13 mouse cellular contexts compared by ENCODE assay signal in genomic region chr17:87332142-87332815, GRCm38 (mm10). TPM values are rescaled to one million over a fixed set of nuclear protein-coding genes. Genes with fewer than 3 reads are reported as not detected.
DNase-seq lines count a peak whose midpoint lies in the region; ATAC-seq lines count a peak whose summit lies in the region.
"Had no signal": no experiment of that assay in that cellular context is flagged by ENCODE, and none has a peak within 500 bp of the region (broad histone marks: within the 10 kb centered on the region; RNA-seq: fewer than 3 reads in every experiment).

No protein-coding gene starts in this region.

- peak overlapping the region; percentile 1; the same call in 1 of the 2 replicates for H3K4me3 ChIP-seq in hindbrain, embryonic 10.5 days
- H3K4me3 ChIP-seq in hindbrain, embryonic 11.5 days (ENCODE audit: low read depth, low read length), result no peak overlapping the region
- H3K4me3 ChIP-seq in forebrain, embryonic 15.5 days, result no peak overlapping the region
- no peak overlapping the region for H3K4me3 ChIP-seq in midbrain, embryonic 16.5 days (ENCODE audit: low read depth, low read length)
- no peak overlapping the region for H3K4me3 ChIP-seq in kidney, embryonic 15.5 days (replicated peaks)
- H3K4me3 ChIP-seq: heart, embryonic 12.5 days; limb, embryonic 15.5 days; stomach, embryonic 15.5 days had no signal

- H3K27me3 ChIP-seq in hindbrain, embryonic 10.5 days (ENCODE audit: insufficient read depth, poor library complexity, severe bottlenecking), result peaks cover 27% of the 10 kb centered on the region
- H3K27me3 ChIP-seq in hindbrain, embryonic 11.5 days (ENCODE audit: control insufficient read depth, insufficient read depth, low read length), result no peaks in the 10 kb centered on the region
- H3K27me3 ChIP-seq in forebrain, embryonic 15.5 days, result no peaks in the 10 kb centered on the region
- H3K27me3 ChIP-seq in midbrain, embryonic 16.5 days (ENCODE audit: control insufficient read depth, insufficient read depth, low read depth, low read length), result no peaks in the 10 kb centered on the region
- peaks cover 7% of the 10 kb centered on the region for H3K27me3 ChIP-seq in kidney, embryonic 15.5 days
- H3K27me3 ChIP-seq: limb, embryonic 15.5 days; stomach, embryonic 15.5 days had no signal

- peak overlapping the region; percentile 82 for H3K27ac ChIP-seq in hindbrain, embryonic 10.5 days
- no peak overlapping the region for H3K27ac ChIP-seq in hindbrain, embryonic 11.5 days (ENCODE audit: low read depth, low read length)
- peak overlapping the region; percentile 29; the same call in 1 of the 2 replicates for H3K27ac ChIP-seq in forebrain, embryonic 15.5 days (replicated peaks)
- H3K27ac ChIP-seq in midbrain, embryonic 16.5 days (ENCODE audit: low read length), result peak overlapping the region; percentile 85
- no peak overlapping the region for H3K27ac ChIP-seq in kidney, embryonic 15.5 days

- ATAC-seq in hindbrain, embryonic 11.5 days (ENCODE audit: low FRiP score), result no peak
- ATAC-seq in forebrain, embryonic 15.5 days (replicated peaks), result no peak; the same call in 1 of the 2 replicates
- ATAC-seq in midbrain, embryonic 16.5 days, result peak; percentile 26
- no peak for ATAC-seq in kidney, embryonic 15.5 days (replicated peaks; ENCODE audit: low FRiP score)
- ATAC-seq in inflammation-experienced regulatory T-cells, adult 6 months, result no peak

- H3K9me3 ChIP-seq in hindbrain, embryonic 10.5 days, result no peaks in the 10 kb centered on the region
- H3K9me3 ChIP-seq in hindbrain, embryonic 11.5 days (ENCODE audit: control insufficient read depth, low read length), result no peaks in the 10 kb centered on the region
- H3K9me3 ChIP-seq in forebrain, embryonic 15.5 days, result no peaks in the 10 kb centered on the region
- H3K9me3 ChIP-seq in midbrain, embryonic 16.5 days (replicated peaks; ENCODE audit: control insufficient read depth, low read length, poor library complexity, severe bottlenecking), result no peaks in the 10 kb centered on the region
- no peaks in the 10 kb centered on the region for H3K9me3 ChIP-seq in kidney, embryonic 15.5 days (replicated peaks)
- H3K9me3 ChIP-seq: heart, embryonic 12.5 days; limb, embryonic 15.5 days; stomach, embryonic 15.5 days had no signal

- DNase-seq in hindbrain, embryonic 10.5 days (ENCODE audit: low spot score), result no peak
- DNase-seq in hindbrain, embryonic 11.5 days (ENCODE audit: low spot score), result no peak
- peak; percentile 38 to 64 for DNase-seq in cerebellum, postnatal 25 days
- no peak for DNase-seq in yolk sac, embryonic 10.5 days (ENCODE audit: low spot score)
- DNase-seq: adrenal gland, postnatal 10 days; kidney, adult 11 months had no signal

- 62% methylated on average over 9 of the region's 9 CpGs for WGBS in hindbrain, embryonic 10.5 days
- WGBS in hindbrain, embryonic 11.5 days, result 58% methylated on average over 9 of the region's 9 CpGs
- 71% methylated on average over 9 of the region's 9 CpGs for WGBS in forebrain, embryonic 15.5 days
- WGBS in midbrain, embryonic 16.5 days, result 50% methylated on average over 9 of the region's 9 CpGs
- 53% methylated on average over 9 of the region's 9 CpGs for WGBS in kidney, embryonic 15.5 days

- H3K4me1 ChIP-seq in hindbrain, embryonic 10.5 days (replicated peaks), result peaks cover 63% of the 10 kb centered on the region
- H3K4me1 ChIP-seq in hindbrain, embryonic 11.5 days (replicated peaks; ENCODE audit: control insufficient read depth, insufficient read depth, low read length), result peaks cover 23% of the 10 kb centered on the region
- H3K4me1 ChIP-seq in forebrain, embryonic 15.5 days, result peaks cover 43% of the 10 kb centered on the region
- peaks cover 39% of the 10 kb centered on the region for H3K4me1 ChIP-seq in midbrain, embryonic 16.5 days (ENCODE audit: control insufficient read depth, insufficient read depth, low read length)
- peaks cover 42% of the 10 kb centered on the region for H3K4me1 ChIP-seq in kidney, embryonic 15.5 days

- no peak overlapping the region; the same call in 1 of the 2 replicates for H3K4me2 ChIP-seq in hindbrain, embryonic 11.5 days (replicated peaks; ENCODE audit: low read depth, low read length)
- 0 out of 2 replicates have a peak overlapping the region, but pooled peaks have one; percentile 8 for H3K4me2 ChIP-seq in forebrain, embryonic 15.5 days (replicated peaks)
- H3K4me2 ChIP-seq in midbrain, embryonic 16.5 days (ENCODE audit: low read length), result peak overlapping the region; percentile 41
- H3K4me2 ChIP-seq in kidney, embryonic 15.5 days, result no peak overlapping the region
- H3K4me2 ChIP-seq: heart, embryonic 12.5 days; limb, embryonic 15.5 days had no signal

- no peaks in the 10 kb centered on the region for H3K36me3 ChIP-seq in hindbrain, embryonic 10.5 days
- H3K36me3 ChIP-seq in hindbrain, embryonic 11.5 days (ENCODE audit: control insufficient read depth, insufficient read depth, low read length), result no peaks in the 10 kb centered on the region
- H3K36me3 ChIP-seq in forebrain, embryonic 15.5 days, result no peaks in the 10 kb centered on the region
- H3K36me3 ChIP-seq in midbrain, embryonic 16.5 days (ENCODE audit: control insufficient read depth, insufficient read depth, low read length), result no peaks in the 10 kb centered on the region
- no peaks in the 10 kb centered on the region for H3K36me3 ChIP-seq in kidney, embryonic 15.5 days
- H3K36me3 ChIP-seq: heart, embryonic 12.5 days; limb, embryonic 15.5 days; stomach, embryonic 15.5 days had no signal

- no peak overlapping the region for H3K9ac ChIP-seq in hindbrain, embryonic 11.5 days (ENCODE audit: low read depth, low read length)
- H3K9ac ChIP-seq in forebrain, embryonic 15.5 days (replicated peaks), result no peak overlapping the region
- no peak overlapping the region for H3K9ac ChIP-seq in midbrain, embryonic 16.5 days (ENCODE audit: low read depth, low read length)
- no peak overlapping the region for H3K9ac ChIP-seq in kidney, embryonic 15.5 days
- H3K9ac ChIP-seq: heart, embryonic 12.5 days; limb, embryonic 15.5 days; stomach, embryonic 15.5 days had no signal

RNA-seq across cellular contexts. Expression of gene Ttc7, which starts 49.6 kb away (rescaled TPM):
- 4.7 and 4.8 TPM in 2 replicates for polyA plus RNA-seq in hindbrain, embryonic 10.5 days (2016; fragmentation: Nextera tagmentation; extraction: Ambion mirVana)
- 2.7 and 3.0 TPM in 2 replicates for polyA plus RNA-seq in hindbrain, embryonic 11.5 days (2014; fragmentation: Nextera tagmentation; extraction: Ambion mirVana)
- polyA plus RNA-seq in forebrain, embryonic 15.5 days (2015; fragmentation: Nextera tagmentation; extraction: Ambion mirVana), result 4.5 and 4.8 TPM in 2 replicates
- polyA plus RNA-seq in midbrain, embryonic 16.5 days (2015; fragmentation: Nextera tagmentation; extraction: Ambion mirVana), result 4.2 and 6.4 TPM in 2 replicates
- 7.7 and 8.1 TPM in 2 replicates for polyA plus RNA-seq in kidney, embryonic 15.5 days (2015; fragmentation: Nextera tagmentation; extraction: Ambion mirVana)
- polyA plus RNA-seq in inflammation-experienced regulatory T-cells, adult 6 months (2017; shearing (Covaris generic)), result 10 to 100 TPM; 16.9 to 22.6 (median 20.6) TPM

Comparison
In these comparisons a context has a peak if more than half of its experiments do, and no peak if none do; other contexts are left out.
1. H3K27ac ChIP-seq: peak in hindbrain, embryonic 10.5 days (single experiment), forebrain, embryonic 15.5 days (single experiment) and midbrain, embryonic 16.5 days (single experiment); none in hindbrain, embryonic 11.5 days (single experiment) and kidney, embryonic 15.5 days (single experiment).
2. DNase-seq: peak in cerebellum, postnatal 25 days (2 of 2); none in hindbrain, embryonic 10.5 days (single experiment), hindbrain, embryonic 11.5 days (single experiment) and yolk sac, embryonic 10.5 days (single experiment).
3. H3K4me2 ChIP-seq: peak in forebrain, embryonic 15.5 days (single experiment) and midbrain, embryonic 16.5 days (single experiment); none in hindbrain, embryonic 11.5 days (single experiment) and kidney, embryonic 15.5 days (single experiment).